Mouse (Mus musculus): ENCODE data around the gene Rbp2. TPM values are rescaled to one million over a fixed set of nuclear protein-coding genes. Genes with fewer than 3 reads are reported as not detected.

Rbp2 gene
- total RNA-seq (2021), result not detected
- long read RNA-seq, experiment 1, result 0 reads
- long read RNA-seq, experiment 2, result 0 reads

GRCm38 (mm10) chr9:98485815-98486214 is at the start of gene Rbp2:
Gene Rbp2 (plus strand): TSS chr9:98486115.
- no peak for DNase-seq
- no peak for TF ChIP-seq CTCF (IDR thresholded peaks at IDR 0.05)
- intact Hi-C loops (cut with DNase I), result no loop called here
- Histone ChIP-seq H3K27ac (no peak within 1 kb of the TSS), H3K4me3 (no peak within 1 kb of the TSS)

- no peak for DNase-seq
- H3K27ac ChIP-seq, result no peak overlapping the region
- no peak for TF ChIP-seq CTCF (IDR thresholded peaks at IDR 0.05)
- no peak overlapping the region for H3K4me3 ChIP-seq
- intact Hi-C loops (cut with DNase I), result no loop called here
These were observed 48.1 kb upstream of the Rbp2 start for GRCm38 (mm10) chr9:98437819-98438218.

- intact Hi-C loops (cut with DNase I), result no loop called here
- Histone ChIP-seq H3K27ac (no peak overlapping the region), H3K4me3 (no peak overlapping the region)
- no peak for DNase-seq
- TF ChIP-seq CTCF (IDR thresholded peaks at IDR 0.05), result no peak
These were observed 46.8 kb upstream of the Rbp2 start for GRCm38 (mm10) chr9:98439091-98439490.

GRCm38 (mm10) chr9:98442638-98443037 is 43.3 kb upstream of the Rbp2 start:
- H3K4me3 ChIP-seq, result no peak overlapping the region
- intact Hi-C loops (cut with DNase I), result loop anchor here (1.0 kb wide), 1 partner anchor 96 kb away; no protein-coding TSS in a partner anchor
- H3K27ac ChIP-seq, result no peak overlapping the region
- TF ChIP-seq CTCF (IDR thresholded peaks at IDR 0.05), result peak; percentile 65
- DNase-seq, result no peak

- H3K4me3 ChIP-seq, result no peak overlapping the region
- intact Hi-C loops (cut with DNase I), result no loop called here
- no peak for TF ChIP-seq CTCF (IDR thresholded peaks at IDR 0.05)
These were observed 40.4 kb upstream of the Rbp2 start for GRCm38 (mm10) chr9:98445359-98446149.

GRCm38 (mm10) chr9:98450976-98451375 is 34.9 kb upstream of the Rbp2 start:
- no peak overlapping the region for H3K27ac ChIP-seq
- no peak for TF ChIP-seq CTCF (IDR thresholded peaks at IDR 0.05)
- intact Hi-C loops (cut with DNase I), result no loop called here
- H3K4me3 ChIP-seq, result no peak overlapping the region
- DNase-seq, result no peak

More at GRCm38 (mm10) chr9:98445359-98446149, 40.4 kb upstream of the Rbp2 start:
- no peak overlapping the region for H3K27ac ChIP-seq
- no peak for DNase-seq

- TF ChIP-seq CTCF (IDR thresholded peaks at IDR 0.05), result no peak
- intact Hi-C loops (cut with DNase I), result no loop called here
These were observed 19.2 kb upstream of the Rbp2 start for GRCm38 (mm10) chr9:98466709-98467108.

GRCm38 (mm10) chr9:98480172-98480749 is 5.7 kb upstream of the Rbp2 start:
- TF ChIP-seq CTCF (IDR thresholded peaks at IDR 0.05), result no peak
- DNase-seq, result no peak
- no peak overlapping the region for H3K27ac ChIP-seq
- no peak overlapping the region for H3K4me3 ChIP-seq
- intact Hi-C loops (cut with DNase I), result no loop called here

More at GRCm38 (mm10) chr9:98466709-98467108, 19.2 kb upstream of the Rbp2 start:
- no peak for DNase-seq
- Histone ChIP-seq H3K4me3 (no peak overlapping the region), H3K27ac (no peak overlapping the region)

GRCm38 (mm10) chr9:98482256-98482655 is 3.7 kb upstream of the Rbp2 start:
- TF ChIP-seq CTCF (IDR thresholded peaks at IDR 0.05), result no peak
- Histone ChIP-seq H3K4me3 (no peak overlapping the region), H3K27ac (no peak overlapping the region)
- DNase-seq, result no peak
- intact Hi-C loops (cut with DNase I), result no loop called here

GRCm38 (mm10) chr9:98485020-98485419 is 895 bp upstream of the Rbp2 start:
- DNase-seq, result no peak
- TF ChIP-seq CTCF (IDR thresholded peaks at IDR 0.05), result no peak
- no peak overlapping the region for H3K4me3 ChIP-seq
- H3K27ac ChIP-seq, result no peak overlapping the region
- intact Hi-C loops (cut with DNase I), result no loop called here

GRCm38 (mm10) chr9:98487273-98487672 is 1.4 kb downstream of the Rbp2 start:
- intact Hi-C loops (cut with DNase I), result no loop called here
- DNase-seq, result no peak
- no peak overlapping the region for H3K4me3 ChIP-seq
- no peak overlapping the region for H3K27ac ChIP-seq
- TF ChIP-seq CTCF (IDR thresholded peaks at IDR 0.05), result no peak

- intact Hi-C loops (cut with DNase I), result no loop called here
- TF ChIP-seq CTCF (IDR thresholded peaks at IDR 0.05), result no peak
These were observed 3.6 kb downstream of the Rbp2 start for GRCm38 (mm10) chr9:98489532-98489931.

GRCm38 (mm10) chr9:98490128-98490527 is 4.2 kb downstream of the Rbp2 start:
- TF ChIP-seq CTCF (IDR thresholded peaks at IDR 0.05), result no peak
- intact Hi-C loops (cut with DNase I), result no loop called here
- Histone ChIP-seq H3K27ac (no peak overlapping the region), H3K4me3 (no peak overlapping the region)
- no peak for DNase-seq

More at GRCm38 (mm10) chr9:98489532-98489931, 3.6 kb downstream of the Rbp2 start:
- Histone ChIP-seq H3K4me3 (no peak overlapping the region), H3K27ac (no peak overlapping the region)
- DNase-seq, result no peak
